Mouse (Mus musculus): ENCODE data around the gene Srrm2. TPM values are rescaled to one million over a fixed set of nuclear protein-coding genes. Genes with fewer than 3 reads are reported as not detected.

Srrm2 gene
- polyA plus RNA-seq, 1 experiment from 2014 or later, result 399 TPM

DNA sequence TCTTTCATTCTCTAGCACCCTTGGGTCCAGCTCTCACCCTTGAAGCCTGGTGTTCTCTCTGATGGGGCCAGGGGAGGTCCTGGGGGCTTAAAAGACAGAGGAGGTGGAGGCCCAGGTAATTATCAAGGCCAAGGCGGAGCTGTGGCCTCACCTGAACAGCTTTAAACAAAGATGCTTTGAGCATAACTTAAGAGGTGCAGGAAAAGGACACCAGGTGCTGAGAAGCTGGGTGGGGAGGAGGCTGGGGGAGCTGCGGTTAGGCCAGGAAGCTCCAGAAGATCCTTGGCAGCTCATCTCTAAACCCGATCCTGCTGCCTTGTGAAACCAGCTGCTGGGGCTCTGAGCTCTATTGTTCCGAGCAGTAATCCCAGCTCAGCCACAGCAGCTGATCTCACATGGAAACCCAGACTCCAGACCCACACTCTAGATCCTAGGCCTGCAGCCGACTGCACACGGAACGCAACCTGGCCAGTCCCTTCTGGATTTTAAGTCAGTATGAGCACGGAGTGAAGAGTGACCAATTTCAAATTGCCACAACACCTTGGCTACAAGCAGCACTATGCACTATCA, 45.8 kb downstream of the Srrm2 start, which contains the start of gene Prss33:
Gene Prss33, minus strand, starts transcription at position 51 of the 570 bp plus-strand sequence.
- no peaks in the 10 kb centered on the region for H3K4me1 ChIP-seq (replicated peaks)
- no peaks in the 10 kb centered on the region for H3K9me3 ChIP-seq (replicated peaks)
- 74% methylated on average over 8 of the region's 8 CpGs for WGBS
- no peaks in the 10 kb centered on the region for H3K36me3 ChIP-seq
- H3K27me3 ChIP-seq (replicated peaks), result peaks cover 55% of the 10 kb centered on the region
- no peak within 1 kb of the TSS for H3K9ac ChIP-seq
- no peak within 1 kb of the TSS for H3K27ac ChIP-seq (ENCODE audit: poor library complexity, severe bottlenecking)
- ATAC-seq (ENCODE audit: insufficient number of reproducible peaks, low FRiP score), result no peak
- H3K4me3 ChIP-seq, result no peak within 1 kb of the TSS
- H3K4me2 ChIP-seq, result no peak within 1 kb of the TSS

DNA sequence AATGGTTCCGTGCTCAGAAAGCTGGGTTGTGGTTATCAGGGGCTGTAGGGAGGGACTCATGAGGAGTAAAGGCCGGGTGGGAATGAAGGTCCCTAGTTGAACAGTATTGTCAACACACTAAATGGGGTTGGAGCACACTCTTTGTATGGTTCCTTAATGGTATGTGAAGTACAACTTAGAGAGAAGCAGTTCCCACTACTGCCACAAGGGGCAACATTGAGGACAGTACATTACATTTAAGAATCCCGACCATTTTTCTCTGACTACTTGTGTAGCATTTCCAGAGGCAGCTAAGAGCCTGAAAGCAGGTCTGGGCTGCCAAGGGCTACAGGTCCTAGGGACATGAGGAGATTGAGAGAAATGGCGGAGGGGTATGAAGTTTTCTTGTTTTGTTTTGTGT, 50.8 kb downstream of the Srrm2 start:
- WGBS, result 34% methylated on average over 4 of the region's 4 CpGs

DNA sequence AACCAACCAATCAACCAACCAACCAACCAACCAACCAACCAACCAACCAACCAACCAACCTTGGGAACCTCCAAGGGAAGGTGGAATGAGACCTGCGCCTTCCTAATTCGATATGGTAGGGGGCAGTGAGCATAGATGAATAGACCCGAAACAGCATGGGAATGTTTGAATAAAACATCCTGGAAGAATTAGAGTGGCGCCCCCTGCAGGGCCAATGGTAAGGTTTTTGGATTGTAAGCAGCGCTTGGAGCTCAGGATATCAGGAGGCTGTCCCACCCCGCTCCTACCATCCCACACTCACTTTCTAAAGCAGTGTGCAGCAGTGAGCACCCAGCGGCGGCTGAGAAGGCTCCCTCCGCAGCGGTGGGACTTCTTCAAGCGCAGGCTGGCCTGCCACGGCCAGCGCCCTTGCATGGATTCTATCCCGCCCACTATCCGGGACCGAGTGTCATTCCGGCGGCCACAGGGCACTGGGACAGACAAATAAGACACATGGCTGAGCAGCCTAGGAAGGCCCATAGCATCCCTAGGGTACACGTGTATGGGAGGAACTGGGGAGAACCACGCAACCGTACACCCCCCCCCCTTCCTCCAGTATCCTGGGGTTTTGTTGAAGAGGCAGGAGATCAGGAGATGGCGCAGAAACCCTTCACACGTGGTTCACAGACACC, 52.9 kb downstream of the Srrm2 start:
- WGBS, result 43% methylated on average over 23 of the region's 23 CpGs

More for the DNA sequence above, 50.8 kb downstream of the Srrm2 start:
- Histone ChIP-seq H3K9ac (no peak overlapping the region), H3K9me3 (replicated peaks) (no peaks in the 10 kb centered on the region), H3K27me3 (replicated peaks) (peaks cover 18% of the 10 kb centered on the region), H3K36me3 (no peaks in the 10 kb centered on the region), H3K4me2 (no peak overlapping the region), H3K4me1 (replicated peaks) (0 out of 2 replicates have a peak, but pooled peaks cover 7% of the 10 kb centered on the region), H3K4me3 (no peak overlapping the region), H3K27ac (ENCODE audit: poor library complexity, severe bottlenecking) (no peak overlapping the region)
- ATAC-seq (ENCODE audit: insufficient number of reproducible peaks, low FRiP score), result no peak

DNA sequence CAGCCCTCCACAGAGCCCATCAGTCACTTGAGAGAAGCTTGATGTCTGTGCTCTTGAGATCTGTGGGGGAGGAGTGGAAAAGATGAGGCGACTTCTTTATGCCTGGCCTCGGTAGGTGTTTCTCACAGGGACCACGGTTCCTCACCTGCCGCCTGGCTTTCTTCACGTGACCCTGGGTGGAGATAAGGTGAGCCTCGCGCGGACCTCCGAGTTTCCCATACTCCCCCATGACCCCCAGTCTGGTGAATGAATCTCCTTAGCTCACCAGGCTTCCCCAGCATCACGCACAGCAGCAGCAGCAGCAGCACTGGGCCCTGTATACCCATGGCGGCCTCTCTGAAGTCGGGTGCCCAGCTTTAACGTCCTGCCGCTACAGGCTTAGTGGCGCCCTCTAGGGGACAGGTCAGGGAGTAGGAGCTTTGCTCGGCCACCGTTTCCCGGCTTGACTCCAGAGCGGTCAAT, 53.5 kb downstream of the Srrm2 start, which contains the start of the genes Prss32 and Prss41:
Gene Prss32, plus strand, starts transcription at position 44 of the 462 bp plus-strand sequence.
Gene Prss41, minus strand, starts transcription at position 361 of the 462 bp plus-strand sequence.
- H3K27me3 ChIP-seq (replicated peaks), result peaks cover 10% of the 10 kb centered on the region; the same call in 1 of the 2 replicates
- no peaks in the 10 kb centered on the region for H3K9me3 ChIP-seq (replicated peaks)
- H3K36me3 ChIP-seq, result no peaks in the 10 kb centered on the region
- no peak within 1 kb of the TSS for H3K9ac ChIP-seq
- H3K4me3 ChIP-seq, result no peak within 1 kb of the TSS
- 8% methylated on average over 19 of the region's 19 CpGs for WGBS
- 0 out of 2 replicates have a peak, but pooled peaks cover 7% of the 10 kb centered on the region for H3K4me1 ChIP-seq (replicated peaks)
- ATAC-seq (ENCODE audit: insufficient number of reproducible peaks, low FRiP score), result peak; percentile 52; the same call in 1 of the 2 replicates
- H3K27ac ChIP-seq (ENCODE audit: poor library complexity, severe bottlenecking), result no peak within 1 kb of the TSS
- peak within 1 kb of the TSS; percentile 49 for H3K4me2 ChIP-seq

More for the DNA sequence above, 52.9 kb downstream of the Srrm2 start:
- H3K27ac ChIP-seq (ENCODE audit: poor library complexity, severe bottlenecking), result no peak overlapping the region
- 0 out of 2 replicates have a peak, but pooled peaks have one; percentile 33 for ATAC-seq (ENCODE audit: insufficient number of reproducible peaks, low FRiP score)
- peaks cover 10% of the 10 kb centered on the region; the same call in 1 of the 2 replicates for H3K27me3 ChIP-seq (replicated peaks)
- no peak overlapping the region for H3K4me3 ChIP-seq
- no peaks in the 10 kb centered on the region for H3K36me3 ChIP-seq
- 0 out of 2 replicates have a peak, but pooled peaks cover 7% of the 10 kb centered on the region for H3K4me1 ChIP-seq (replicated peaks)
- peak overlapping the region; percentile 49 for H3K4me2 ChIP-seq
- H3K9ac ChIP-seq, result no peak overlapping the region
- H3K9me3 ChIP-seq (replicated peaks), result no peaks in the 10 kb centered on the region

DNA sequence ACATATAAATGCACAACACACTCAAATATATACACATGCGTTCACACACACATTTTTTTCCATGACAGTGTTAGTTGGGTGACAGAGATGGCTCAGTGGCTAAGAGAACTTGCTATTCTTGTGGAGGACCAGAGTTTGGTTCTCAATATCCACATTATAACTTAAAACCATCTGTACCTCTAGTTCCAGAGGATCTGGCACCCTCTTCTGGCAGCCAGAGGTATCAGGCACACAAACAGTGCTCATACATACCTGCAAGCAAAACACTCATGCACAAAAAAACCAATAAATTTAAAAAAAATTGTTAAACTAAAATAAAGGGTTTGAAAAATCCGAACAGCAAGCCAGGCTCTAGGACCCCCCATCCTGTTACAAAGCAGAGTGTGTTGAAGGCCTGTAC, 59.7 kb downstream of the Srrm2 start:
- no peaks in the 10 kb centered on the region for H3K36me3 ChIP-seq
- no peak overlapping the region for H3K27ac ChIP-seq (ENCODE audit: poor library complexity, severe bottlenecking)
- H3K9me3 ChIP-seq (replicated peaks), result 0 out of 2 replicates have a peak, but pooled peaks cover 3% of the 10 kb centered on the region
- H3K4me1 ChIP-seq (replicated peaks), result peaks cover 9% of the 10 kb centered on the region
- no peak for ATAC-seq (ENCODE audit: insufficient number of reproducible peaks, low FRiP score)
- H3K9ac ChIP-seq, result no peak overlapping the region
- 62% methylated on average over 2 of the region's 2 CpGs for WGBS
- no peak overlapping the region for H3K4me2 ChIP-seq
- H3K27me3 ChIP-seq (replicated peaks), result no peaks in the 10 kb centered on the region; the same call in 1 of the 2 replicates
- no peak overlapping the region for H3K4me3 ChIP-seq

DNA sequence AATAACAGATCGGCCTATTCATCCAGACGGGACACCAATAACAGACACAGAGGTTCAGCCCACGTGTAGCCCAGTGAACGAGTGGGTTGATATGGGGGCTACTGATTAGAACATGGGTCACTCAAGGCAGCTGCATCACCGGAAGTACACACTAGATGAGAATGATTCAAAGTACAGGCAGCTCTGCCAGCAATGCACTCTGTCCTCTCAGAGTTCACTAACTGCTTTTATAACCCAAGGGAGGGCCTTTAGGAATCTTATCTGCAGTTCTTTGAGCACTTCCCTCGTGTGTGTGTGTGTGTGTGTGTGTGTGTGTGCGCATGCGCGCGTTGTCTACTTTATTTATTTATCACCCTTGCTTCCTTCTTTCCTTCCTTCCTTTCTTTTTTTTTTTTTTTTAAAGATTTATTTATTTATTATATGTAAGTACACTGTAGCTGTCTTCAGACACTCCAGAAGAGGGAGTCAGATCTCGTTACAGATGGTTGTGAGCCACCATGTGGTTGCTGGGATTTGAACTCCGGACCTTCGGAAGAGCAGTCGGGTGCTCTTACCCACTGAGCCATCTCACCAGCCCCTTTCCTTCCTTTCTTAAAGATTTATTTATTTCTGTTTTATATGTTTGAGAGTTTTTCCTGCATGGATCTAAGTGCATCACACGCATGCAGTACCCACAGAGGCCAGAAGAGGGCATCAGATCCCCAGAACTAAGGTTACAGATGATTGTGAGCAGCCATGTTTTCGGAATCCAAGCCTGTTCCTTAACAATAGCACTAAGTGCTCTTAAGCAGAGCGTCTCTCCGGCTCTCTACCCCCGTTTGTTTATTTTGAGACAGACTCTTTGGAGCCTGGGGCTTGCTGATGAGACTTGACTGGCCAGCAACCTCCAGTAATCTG, 60.8 kb downstream of the Srrm2 start:
- H3K4me2 ChIP-seq, result no peak overlapping the region
- no peak for ATAC-seq (ENCODE audit: insufficient number of reproducible peaks, low FRiP score)
- no peaks in the 10 kb centered on the region; the same call in 1 of the 2 replicates for H3K27me3 ChIP-seq (replicated peaks)
- 0 out of 2 replicates have a peak, but pooled peaks cover 3% of the 10 kb centered on the region for H3K9me3 ChIP-seq (replicated peaks)
- no peak overlapping the region for H3K9ac ChIP-seq
- H3K4me3 ChIP-seq, result no peak overlapping the region
- H3K27ac ChIP-seq (ENCODE audit: poor library complexity, severe bottlenecking), result no peak overlapping the region
- WGBS, result 46% methylated on average over 18 of the region's 19 CpGs
- H3K36me3 ChIP-seq, result no peaks in the 10 kb centered on the region
- H3K4me1 ChIP-seq (replicated peaks), result peaks cover 9% of the 10 kb centered on the region

DNA sequence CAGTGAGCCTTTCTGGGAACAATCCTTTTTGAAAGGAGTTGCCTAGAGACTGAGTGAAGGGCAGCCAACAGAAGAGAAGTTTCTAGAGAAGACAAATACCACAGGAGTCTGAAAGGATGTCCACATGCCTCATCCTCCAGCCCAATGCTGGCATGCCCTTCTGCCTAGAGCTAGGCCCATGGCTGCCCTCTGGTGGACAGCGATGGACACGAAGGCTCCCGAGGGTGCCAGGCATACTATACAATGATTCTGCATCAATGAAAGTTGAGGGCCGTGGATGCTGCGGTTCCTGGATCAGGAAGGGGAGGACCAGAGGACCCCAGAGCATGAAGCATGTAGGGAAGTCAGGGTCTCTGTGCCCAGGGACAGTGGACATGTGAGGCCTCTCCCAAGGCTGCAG, 63.0 kb downstream of the Srrm2 start:
- Histone ChIP-seq H3K27me3 (replicated peaks) (no peaks in the 10 kb centered on the region; the same call in 1 of the 2 replicates), H3K27ac (ENCODE audit: poor library complexity, severe bottlenecking) (no peak overlapping the region), H3K9me3 (replicated peaks) (0 out of 2 replicates have a peak, but pooled peaks cover 3% of the 10 kb centered on the region), H3K4me1 (replicated peaks) (peaks cover 9% of the 10 kb centered on the region), H3K9ac (no peak overlapping the region), H3K4me2 (no peak overlapping the region), H3K4me3 (no peak overlapping the region), H3K36me3 (no peaks in the 10 kb centered on the region)
- no peak; the same call in 1 of the 2 replicates for ATAC-seq (ENCODE audit: insufficient number of reproducible peaks, low FRiP score)
- 39% methylated on average over 5 of the region's 5 CpGs for WGBS

DNA sequence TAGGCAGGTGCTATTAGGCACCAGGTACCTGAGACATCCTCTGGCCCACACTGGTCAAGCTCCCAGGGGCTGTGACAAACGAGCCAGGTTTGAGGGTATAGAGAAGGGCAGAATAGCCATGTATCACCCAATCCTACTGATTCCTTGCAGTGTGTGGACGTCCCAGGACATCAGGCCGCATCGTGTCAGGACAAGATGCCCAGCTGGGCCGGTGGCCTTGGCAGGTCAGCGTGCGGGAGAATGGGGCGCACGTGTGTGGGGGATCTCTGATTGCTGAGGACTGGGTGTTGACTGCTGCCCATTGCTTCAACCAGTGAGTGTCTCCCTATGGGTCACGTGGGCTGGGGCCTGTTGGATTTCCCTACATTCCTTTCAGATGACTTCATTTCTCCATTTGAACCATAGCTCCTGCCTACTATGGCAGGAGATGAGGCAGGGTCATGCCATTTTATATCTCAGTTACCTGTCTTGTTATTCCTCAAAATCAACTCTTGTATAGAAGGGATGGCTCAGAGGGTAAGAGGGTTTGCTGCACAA, 64.0 kb downstream of the Srrm2 start:
- H3K4me3 ChIP-seq, result no peak overlapping the region
- 0 out of 2 replicates have a peak, but pooled peaks cover 3% of the 10 kb centered on the region for H3K9me3 ChIP-seq (replicated peaks)
- peaks cover 9% of the 10 kb centered on the region for H3K4me1 ChIP-seq (replicated peaks)
- H3K27ac ChIP-seq (ENCODE audit: poor library complexity, severe bottlenecking), result no peak overlapping the region
- H3K27me3 ChIP-seq (replicated peaks), result peaks cover under 1% of the 10 kb centered on the region; the same call in 1 of the 2 replicates
- WGBS, result 70% methylated on average over 10 of the region's 10 CpGs
- no peaks in the 10 kb centered on the region for H3K36me3 ChIP-seq
- ATAC-seq (ENCODE audit: insufficient number of reproducible peaks, low FRiP score), result 0 out of 2 replicates have a peak, but pooled peaks have one; percentile 13
- no peak overlapping the region for H3K4me2 ChIP-seq
- no peak overlapping the region for H3K9ac ChIP-seq

DNA sequence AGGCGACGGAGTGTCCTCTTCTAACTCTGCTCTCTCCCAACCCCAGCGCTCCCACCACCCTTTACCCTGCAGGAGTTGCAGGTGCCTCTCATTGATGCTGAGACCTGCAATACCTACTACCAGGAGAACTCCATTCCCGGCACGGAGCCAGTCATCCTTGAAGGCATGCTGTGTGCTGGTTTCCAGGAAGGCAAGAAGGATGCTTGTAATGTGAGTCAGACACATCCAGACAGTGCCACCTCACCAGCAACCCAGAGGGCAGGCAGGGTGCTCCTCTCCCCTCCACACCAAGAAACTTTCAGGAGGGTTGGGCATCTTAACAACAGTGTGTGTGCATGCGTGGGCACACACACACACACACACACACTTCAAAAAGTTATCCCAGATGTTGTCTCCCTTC, 66.9 kb downstream of the Srrm2 start:
- H3K4me3 ChIP-seq, result no peak overlapping the region
- 77% methylated on average over 6 of the region's 6 CpGs for WGBS
- peaks cover 9% of the 10 kb centered on the region for H3K4me1 ChIP-seq (replicated peaks)
- no peaks in the 10 kb centered on the region for H3K9me3 ChIP-seq (replicated peaks)
- 0 out of 2 replicates have a peak, but pooled peaks cover 3% of the 10 kb centered on the region for H3K27me3 ChIP-seq (replicated peaks)
- no peaks in the 10 kb centered on the region for H3K36me3 ChIP-seq
- ATAC-seq (ENCODE audit: insufficient number of reproducible peaks, low FRiP score), result no peak
- H3K27ac ChIP-seq (ENCODE audit: poor library complexity, severe bottlenecking), result no peak overlapping the region
- no peak overlapping the region for H3K9ac ChIP-seq
- no peak overlapping the region for H3K4me2 ChIP-seq

DNA sequence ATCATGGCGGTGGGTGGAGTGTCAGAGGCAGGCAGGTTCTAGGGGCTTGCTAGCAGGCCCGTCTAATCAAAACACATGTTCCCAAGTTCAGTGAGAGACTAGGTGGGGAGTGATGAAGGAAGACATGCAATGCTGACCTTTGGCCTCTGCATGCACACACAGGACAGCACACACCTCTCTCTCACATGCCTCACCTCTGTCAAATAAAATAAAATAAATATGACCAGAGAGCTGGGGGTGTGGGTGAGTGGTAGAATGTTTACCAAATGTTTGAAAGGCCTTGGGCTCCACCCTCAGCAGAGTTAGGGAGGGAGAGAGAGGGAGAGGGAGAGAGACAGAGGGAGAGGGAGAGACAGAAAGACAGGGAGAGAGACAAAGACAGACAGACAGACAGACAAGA, 67.6 kb downstream of the Srrm2 start:
- no peak overlapping the region for H3K27ac ChIP-seq (ENCODE audit: poor library complexity, severe bottlenecking)
- ATAC-seq (ENCODE audit: insufficient number of reproducible peaks, low FRiP score), result no peak
- H3K9ac ChIP-seq, result no peak overlapping the region
- WGBS, result 75% methylated on average over 2 of the region's 2 CpGs
- H3K4me1 ChIP-seq (replicated peaks), result peaks cover 9% of the 10 kb centered on the region
- H3K4me3 ChIP-seq, result no peak overlapping the region
- H3K9me3 ChIP-seq (replicated peaks), result no peaks in the 10 kb centered on the region
- 0 out of 2 replicates have a peak, but pooled peaks cover 3% of the 10 kb centered on the region for H3K27me3 ChIP-seq (replicated peaks)
- H3K4me2 ChIP-seq, result no peak overlapping the region
- no peaks in the 10 kb centered on the region for H3K36me3 ChIP-seq

Measured in heart, embryonic 12.5 days (tissue).